Mouse (Mus musculus): ENCODE results near the gene Trit1.

GRCm38 (mm10) chr4:123005054-123005966 lies 11.1 kb upstream of the Trit1 start:
- TF ChIP-seq CTCF (IDR thresholded peaks at IDR 0.05; ENCODE audit: borderline replicate concordance, extremely low read depth, insufficient read depth, insufficient read length), result no peak
- no peak for TF ChIP-seq POLR2A (IDR thresholded peaks at IDR 0.05; ENCODE audit: borderline replicate concordance, extremely low read depth, insufficient read depth, insufficient read length, poor library complexity, severe bottlenecking)
